Mouse (Mus musculus) forebrain, postnatal 0 days (tissue): ENCODE results near the gene Cct3. TPM values are rescaled to one million over a fixed set of nuclear protein-coding genes. Genes with fewer than 3 reads are reported as not detected.

Experiments
- polyA plus RNA-seq: library from polyadenylated mRNA; unstranded; fragments of >200 nt; fragmentation: Nextera tagmentation; extraction: Ambion mirVana; gene quantifications from 2 replicates; pipeline ENCODE4 v1.2.1, GENCODE M21; 2015
- total RNA-seq: library from RNA; depleted of rRNA; stranded (reverse); fragments of >200 nt; gene quantifications from 2 replicates; pipeline ENCODE4 v1.2.3, GENCODE M21; 2014; rRNA removed

Gene Cct3
- total and polyA plus RNA-seq, 2 experiments from 2014 or later = 373 to 440 TPM

Other genes with a start within 250 kb of the Cct3 start
- gene Naxe, start 238.6 kb upstream of the Cct3 start, total RNA-seq = 78.9 and 81.6 TPM in 2 replicates
- gene Naxe, start 238.6 kb upstream of the Cct3 start, polyA plus RNA-seq = 161 and 170 TPM in 2 replicates
- gene Ttc24, start 218.8 kb upstream of the Cct3 start, total RNA-seq = 0.05 and 0.08 TPM in 2 replicates
- not detected in 2 replicates for gene Ttc24, start 218.8 kb upstream of the Cct3 start, polyA plus RNA-seq
- 3.1 and 6.8 TPM in 2 replicates for gene Iqgap3, start 215.1 kb upstream of the Cct3 start, total RNA-seq
- gene Iqgap3, start 215.1 kb upstream of the Cct3 start, polyA plus RNA-seq = 1.6 and 2.0 TPM in 2 replicates
- gene Mef2d, start 154.7 kb upstream of the Cct3 start, total RNA-seq = 45.0 and 53.0 TPM in 2 replicates
- gene Mef2d, start 154.7 kb upstream of the Cct3 start, polyA plus RNA-seq = 30.9 and 34.0 TPM in 2 replicates
- 0.19 TPM in 1 of 2 replicates, not detected in the other for gene Rhbg, start 42.4 kb upstream of the Cct3 start, total RNA-seq
- gene Rhbg, start 42.4 kb upstream of the Cct3 start, polyA plus RNA-seq = 0.21 and 0.25 TPM in 2 replicates
- gene Gm38392, start 9.9 kb upstream of the Cct3 start, total RNA-seq = 0.69 TPM in 1 of 2 replicates, not detected in the other
- 0.16 TPM in 1 of 2 replicates, not detected in the other for gene Gm38392, start 9.9 kb upstream of the Cct3 start, polyA plus RNA-seq
- 1.2 and 5.0 TPM in 2 replicates for gene Tsacc, start 117 bp upstream of the Cct3 start, total RNA-seq
- 11.9 and 12.0 TPM in 2 replicates for gene Tsacc, start 117 bp upstream of the Cct3 start, polyA plus RNA-seq
- gene Glmp, start 27.9 kb downstream of the Cct3 start, total RNA-seq = 44.8 and 55.2 TPM in 2 replicates
- 118 and 125 TPM in 2 replicates for gene Glmp, start 27.9 kb downstream of the Cct3 start, polyA plus RNA-seq
- gene Tmem79, start 39.0 kb downstream of the Cct3 start, total RNA-seq = 0.33 and 1.5 TPM in 2 replicates
- gene Tmem79, start 39.0 kb downstream of the Cct3 start, polyA plus RNA-seq = 0.79 and 0.92 TPM in 2 replicates
- 85.3 and 96.5 TPM in 2 replicates for gene Smg5, start 39.1 kb downstream of the Cct3 start, total RNA-seq
- 29.2 and 33.8 TPM in 2 replicates for gene Smg5, start 39.1 kb downstream of the Cct3 start, polyA plus RNA-seq
- 1.3 and 3.3 TPM in 2 replicates for gene Paqr6, start 67.5 kb downstream of the Cct3 start, total RNA-seq
- gene Paqr6, start 67.5 kb downstream of the Cct3 start, polyA plus RNA-seq = 2.7 and 3.0 TPM in 2 replicates
- not detected in 2 replicates for gene Bglap3, start 75.6 kb downstream of the Cct3 start, total RNA-seq
- not detected in 2 replicates for gene Bglap3, start 75.6 kb downstream of the Cct3 start, polyA plus RNA-seq
- 9.2 TPM in 1 of 2 replicates, not detected in the other for gene Bglap2, start 81.6 kb downstream of the Cct3 start, total RNA-seq
- gene Bglap2, start 81.6 kb downstream of the Cct3 start, polyA plus RNA-seq = not detected in 2 replicates
- gene Bglap, start 87.3 kb downstream of the Cct3 start, total RNA-seq = 0.76 TPM in 1 of 2 replicates, not detected in the other
- gene Bglap, start 87.3 kb downstream of the Cct3 start, polyA plus RNA-seq = not detected in 2 replicates
- 22.5 and 23.8 TPM in 2 replicates for gene Pmf1, start 113.2 kb downstream of the Cct3 start, total RNA-seq
- gene Pmf1, start 113.2 kb downstream of the Cct3 start, polyA plus RNA-seq = 27.4 and 30.5 TPM in 2 replicates
- 51.4 and 63.3 TPM in 2 replicates for gene Slc25a44, start 128.0 kb downstream of the Cct3 start, total RNA-seq
- gene Slc25a44, start 128.0 kb downstream of the Cct3 start, polyA plus RNA-seq = 35.6 and 36.9 TPM in 2 replicates
- gene Sema4a, start 164.1 kb downstream of the Cct3 start, total RNA-seq = 31.5 and 33.0 TPM in 2 replicates
- gene Sema4a, start 164.1 kb downstream of the Cct3 start, polyA plus RNA-seq = 19.1 and 25.8 TPM in 2 replicates
- gene Lmna, start 212.8 kb downstream of the Cct3 start, total RNA-seq = 49.4 and 71.3 TPM in 2 replicates
- gene Lmna, start 212.8 kb downstream of the Cct3 start, polyA plus RNA-seq = 51.4 and 52.9 TPM in 2 replicates
- gene Mex3a, start 235.3 kb downstream of the Cct3 start, total RNA-seq = 64.5 and 71.9 TPM in 2 replicates
- gene Mex3a, start 235.3 kb downstream of the Cct3 start, polyA plus RNA-seq = 16.2 and 20.5 TPM in 2 replicates